Mouse (Mus musculus) cerebellum, adult 9-10 months (tissue): ENCODE measurements around the gene Olfr305.
"Not testable (repeated sequence)": the region's sequence is repeated elsewhere in the genome, so short reads cannot be mapped to it uniquely, and the experiment has no call there.

Experiments
- DNase-seq: peaks from one replicate; pipeline ENCODE4 v3.0.0; 2022

Olfr305 gene

DNA sequence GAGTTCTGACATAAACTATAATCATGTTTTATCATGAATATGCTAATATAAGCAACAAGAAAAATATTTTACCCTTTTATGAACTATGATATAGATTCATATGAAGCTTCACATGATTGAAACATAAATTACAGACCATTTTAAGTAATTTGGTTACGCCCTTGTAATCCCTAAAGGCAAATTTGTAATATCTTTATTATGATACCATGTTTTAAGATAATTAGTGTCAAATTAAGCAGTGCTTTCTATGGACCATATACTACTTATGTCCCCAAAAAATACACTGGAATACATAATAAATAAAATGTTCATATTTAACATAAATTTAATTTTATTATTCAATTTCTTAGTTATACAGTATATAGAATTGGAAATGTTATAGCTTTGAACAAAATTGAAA lies at the start of gene Olfr305:
Gene Olfr305, minus strand, starts transcription at position 101 of the 400 bp plus-strand sequence.
- no peak for DNase-seq

DNA sequence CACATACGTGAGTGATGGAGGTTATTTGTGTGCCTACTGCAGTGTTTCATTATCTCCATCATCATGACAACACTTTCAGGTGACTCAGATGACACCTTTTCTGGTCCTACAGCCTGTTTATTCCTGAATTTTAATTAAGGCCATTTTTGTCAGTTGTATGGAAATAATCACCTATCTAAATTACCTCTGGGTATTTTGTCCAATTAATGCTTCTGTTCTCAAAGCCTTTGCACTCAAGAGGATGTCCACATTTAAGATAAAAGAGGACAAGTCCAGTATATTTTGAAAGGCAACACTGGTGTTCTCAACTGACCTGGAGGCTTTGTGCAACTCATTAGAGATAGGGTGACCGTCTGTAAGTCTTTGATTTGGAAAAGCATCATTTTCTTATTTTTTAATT lies 36.8 kb upstream of the Olfr305 start, which contains the start of gene Olfr301:
Gene Olfr301, plus strand, starts transcription at position 301 of the 400 bp plus-strand sequence.
- DNase-seq: no peak

DNA sequence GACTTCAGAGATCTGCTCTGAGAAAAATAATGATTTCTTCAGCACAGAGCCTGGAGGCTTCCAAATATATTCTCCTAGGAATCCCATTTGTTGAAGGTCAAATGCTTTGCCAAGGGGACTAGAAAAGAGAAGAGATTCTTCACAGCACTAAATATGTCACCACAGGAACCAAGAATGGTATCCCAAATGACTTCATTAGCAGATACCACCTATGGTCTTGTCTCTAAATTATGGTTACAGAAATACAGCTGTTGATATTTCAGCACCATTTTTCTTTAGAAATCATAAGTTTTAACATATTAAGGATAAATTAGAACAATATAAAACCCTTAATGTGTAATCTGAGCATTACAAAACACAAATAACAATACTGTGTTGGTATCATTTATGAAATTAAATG lies 31.0 kb upstream of the Olfr305 start, which contains the start of gene Olfr303:
Gene Olfr303, minus strand, starts transcription at position 101 of the 400 bp plus-strand sequence.
- no peak for DNase-seq

DNA sequence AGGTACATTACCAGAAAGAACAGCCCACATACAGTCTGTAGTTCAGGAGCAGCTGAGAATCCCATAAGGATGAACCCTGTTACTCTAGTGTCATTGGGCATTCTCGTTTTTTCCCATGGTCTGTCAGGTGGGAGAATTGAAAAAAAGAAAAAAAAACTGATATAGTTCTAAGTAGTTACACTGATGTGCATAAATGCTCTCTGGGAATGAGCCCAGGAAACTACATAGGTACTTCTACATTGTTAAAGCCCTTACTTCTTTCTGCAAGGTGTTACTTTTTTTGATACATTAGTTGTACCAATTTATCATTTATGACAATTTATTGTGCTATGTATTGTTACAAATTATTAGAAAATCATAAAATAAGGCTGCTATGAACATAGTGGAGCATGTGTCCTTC lies 19.8 kb upstream of the Olfr305 start, which contains the start of gene Olfr304:
Gene Olfr304, minus strand, starts transcription at position 101 of the 400 bp plus-strand sequence.
- no peak for DNase-seq

DNA sequence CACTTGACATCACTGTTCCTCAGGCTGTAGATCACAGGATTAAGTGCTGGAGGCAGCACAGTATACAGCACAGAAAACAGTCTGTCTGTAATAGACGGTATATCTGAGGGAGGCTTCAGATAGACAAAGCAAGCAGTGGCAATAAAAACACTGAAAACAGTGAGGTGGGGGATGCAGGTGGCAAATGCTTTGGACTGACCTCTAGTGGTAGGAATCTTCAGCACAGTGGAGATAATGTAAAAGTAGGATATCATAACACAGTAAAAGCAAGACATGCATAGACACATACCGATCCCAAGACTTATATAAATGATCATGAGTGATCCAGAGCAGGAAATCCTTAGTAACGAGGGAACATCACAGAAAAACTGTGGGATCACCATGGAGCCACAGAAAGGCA lies 19.0 kb upstream of the Olfr305 start:
- no peak for DNase-seq

DNA sequence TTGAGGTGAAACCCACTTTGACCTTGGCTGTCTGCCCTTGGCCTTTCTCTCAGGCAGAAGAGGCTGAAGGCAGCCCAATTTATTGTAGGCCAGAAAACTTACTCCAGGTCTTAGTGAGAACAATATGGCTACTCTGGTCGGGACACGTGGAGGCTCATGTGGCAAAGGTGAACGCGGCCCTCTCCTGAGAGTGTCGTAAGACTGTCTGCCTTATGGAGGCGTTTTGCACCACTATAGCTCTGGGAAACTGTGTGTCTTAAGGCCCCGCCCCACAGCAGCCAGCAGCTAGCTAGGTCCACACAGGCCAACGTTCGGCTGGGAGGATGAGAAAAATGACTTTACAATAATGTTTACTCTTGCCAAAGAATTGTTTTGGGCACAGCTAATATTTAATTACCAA lies 20.4 kb downstream of the Olfr305 start:
- DNase-seq: not testable (repeated sequence)

DNA sequence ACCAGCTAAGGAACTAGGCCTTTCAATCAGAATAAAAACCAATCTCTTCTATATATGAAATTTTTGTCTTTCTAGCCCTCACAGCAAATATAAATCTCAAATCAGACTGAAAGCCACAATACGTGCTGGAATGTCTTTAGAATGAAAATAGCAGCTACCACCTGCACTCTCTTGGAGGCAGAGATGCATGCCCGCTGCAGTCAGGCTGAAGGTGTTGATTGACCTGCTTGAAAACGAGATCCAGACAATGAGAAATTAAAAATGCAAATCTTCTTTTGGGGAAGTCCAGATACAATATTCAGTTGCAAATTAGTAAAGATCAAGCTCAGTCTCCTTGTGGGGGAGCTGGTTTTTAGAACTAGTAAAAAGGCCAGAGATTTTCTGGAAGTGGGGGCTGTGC lies 22.5 kb downstream of the Olfr305 start:
- no peak for DNase-seq

DNA sequence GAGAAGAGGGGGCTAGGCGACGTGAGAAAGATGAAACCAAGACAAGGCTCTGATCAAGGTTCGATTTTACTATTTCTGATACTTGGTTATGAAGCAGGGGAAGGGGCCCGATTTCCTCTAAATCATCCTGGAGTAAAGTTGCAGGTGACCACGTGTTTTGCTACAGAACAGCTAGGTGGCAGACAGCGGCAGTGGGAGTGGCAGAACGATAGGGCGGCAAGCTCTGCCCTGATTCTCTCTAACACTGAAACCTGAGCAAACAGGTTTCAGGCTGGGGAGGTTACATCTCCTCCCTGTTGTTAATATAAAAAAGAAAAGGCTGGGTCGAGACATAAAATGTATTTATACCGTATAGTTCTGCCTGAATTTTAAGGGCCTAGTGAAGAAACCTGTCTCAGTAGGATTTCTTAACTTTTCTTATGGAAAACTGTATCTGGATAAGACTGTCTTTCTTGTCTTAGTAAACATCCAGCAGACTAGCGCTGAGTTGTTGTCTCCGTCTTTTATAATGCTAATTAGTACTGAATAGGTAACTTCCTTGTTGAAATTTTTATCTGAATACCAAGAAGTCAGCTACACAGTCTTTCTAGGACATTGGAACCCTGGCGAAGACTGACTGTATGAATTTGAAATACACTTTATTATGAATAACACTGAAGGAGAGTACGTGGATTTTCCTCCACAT lies 23.7 kb downstream of the Olfr305 start:
- DNase-seq: no peak

DNA sequence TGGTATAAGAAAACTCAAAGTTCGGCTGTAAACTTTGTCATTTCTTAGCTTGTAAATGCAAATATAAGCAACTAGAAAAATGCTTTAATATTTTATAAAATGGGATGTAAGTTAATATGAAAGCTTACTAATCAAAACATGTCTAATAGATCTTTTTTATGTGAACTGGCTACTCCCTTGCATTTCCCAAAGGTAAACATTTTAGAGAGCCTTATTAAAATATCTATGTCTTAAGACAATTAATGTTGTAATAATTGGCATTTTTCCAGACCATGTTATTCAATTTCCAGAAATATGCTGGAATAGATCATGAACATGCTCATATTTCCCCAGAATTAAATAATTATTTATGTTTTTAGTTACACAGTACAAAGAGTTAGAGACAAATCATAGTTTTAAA lies 29.2 kb downstream of the Olfr305 start, which contains the start of gene Olfr307:
Gene Olfr307, minus strand, starts transcription at position 101 of the 400 bp plus-strand sequence.
- no peak for DNase-seq

DNA sequence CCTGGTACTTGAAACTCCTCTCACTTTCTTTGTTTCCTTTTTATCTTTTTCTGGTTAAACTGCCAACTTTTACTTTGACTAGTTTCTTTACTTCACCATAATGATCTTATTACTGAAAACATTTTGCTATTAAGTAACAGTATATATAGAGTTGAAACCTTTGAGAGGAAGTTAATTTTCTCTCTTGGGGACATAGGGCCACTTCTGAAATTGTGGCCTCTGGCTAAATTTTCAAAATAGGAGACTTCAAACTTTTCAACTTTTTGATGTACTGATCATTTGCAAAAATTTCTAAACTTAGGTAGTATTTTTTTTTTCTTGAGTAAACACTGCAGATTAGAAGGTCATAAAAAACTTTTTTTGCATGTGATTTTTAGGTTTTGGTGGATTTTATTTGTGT lies 41.2 kb downstream of the Olfr305 start, which contains the start of gene Olfr308:
Gene Olfr308, minus strand, starts transcription at position 101 of the 400 bp plus-strand sequence.
- no peak for DNase-seq

DNA sequence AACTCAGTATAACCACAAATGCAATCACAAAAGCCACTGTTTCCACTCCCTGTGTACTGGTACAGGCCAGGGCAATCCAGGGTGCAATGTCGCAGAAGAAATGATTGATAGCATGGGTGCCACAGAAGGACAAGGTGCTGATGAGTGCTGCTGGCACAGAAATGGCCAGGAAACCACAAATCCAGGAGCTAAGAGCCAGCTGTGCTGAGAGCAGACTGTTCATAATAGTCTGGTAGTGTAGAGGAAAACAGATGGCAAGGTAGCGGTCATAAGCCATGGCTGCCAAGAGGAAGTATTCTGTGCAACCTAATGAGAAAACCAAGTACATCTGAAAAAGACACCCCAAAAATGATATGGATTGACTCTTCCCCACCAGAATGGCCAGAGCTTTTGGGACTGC lies 45.4 kb downstream of the Olfr305 start:
- DNase-seq: no peak

DNA sequence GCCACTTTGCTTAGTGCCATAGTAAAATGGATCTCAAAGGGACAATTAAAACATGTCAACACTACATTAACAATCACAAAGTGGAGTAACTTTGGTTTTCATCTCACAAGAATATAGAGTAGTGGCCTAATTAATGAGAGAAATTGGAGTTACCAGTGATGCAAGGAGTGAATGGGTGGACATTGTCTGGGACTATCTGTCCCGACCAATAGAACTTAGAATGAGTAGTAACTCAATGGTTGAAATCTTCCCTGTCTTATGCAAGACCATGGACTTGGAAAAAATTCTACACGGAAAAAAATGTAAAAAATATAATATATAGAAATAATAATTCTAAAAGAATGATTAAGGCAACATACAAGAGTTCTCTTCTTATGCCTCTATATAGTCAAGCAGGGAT lies 53.1 kb downstream of the Olfr305 start, which contains the start of gene Olfr309:
Gene Olfr309, minus strand, starts transcription at position 101 of the 400 bp plus-strand sequence.
- no peak for DNase-seq
